Mouse (Mus musculus) right cerebral cortex, postnatal 4 days (tissue): ENCODE data around the gene Zfp280c.
A peak's percentile ranks its signal among the peaks of the same experiment; 100 is the strongest.

Experiments
- DNase-seq: peaks from one replicate; pipeline ENCODE4 v3.0.0-alpha.2; 2022

The Zfp280c gene

GRCm38 (mm10) chrX:48594099-48594760 lies at the start of gene Zfp280c:
TSS of gene Zfp280c (minus strand) at chrX:48594504.
- DNase-seq = peak; percentile 55

- no peak for DNase-seq
Measured at GRCm38 (mm10) chrX:48637032-48637431, 42.7 kb upstream of the Zfp280c start.

DNA sequence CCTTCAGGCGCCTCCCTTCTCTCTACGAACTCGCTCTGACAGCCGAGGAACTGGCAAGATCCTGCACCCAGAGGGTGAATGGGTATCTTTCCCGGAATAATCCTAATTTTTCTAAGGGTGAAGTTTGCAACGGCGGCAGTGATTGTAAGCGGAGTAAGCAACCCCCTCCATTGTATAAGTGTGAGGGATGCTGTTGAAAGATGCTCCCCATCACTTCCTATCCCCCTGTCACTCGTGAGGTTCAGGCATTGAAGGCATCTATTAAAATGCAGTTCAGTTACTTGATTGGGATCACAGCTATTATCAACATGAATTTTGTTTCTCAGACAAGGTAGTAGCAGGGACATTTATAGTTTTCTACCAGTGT lies 29.7 kb upstream of the Zfp280c start:
- no peak for DNase-seq

GRCm38 (mm10) chrX:48623379-48624053 lies 29.2 kb upstream of the Zfp280c start, which contains the start of gene Slc25a14:
TSS of gene Slc25a14 (plus strand) at chrX:48623413.
- DNase-seq = peak; percentile 71

GRCm38 (mm10) chrX:48623049-48623378 lies 28.7 kb upstream of the Zfp280c start:
- DNase-seq = no peak

DNA sequence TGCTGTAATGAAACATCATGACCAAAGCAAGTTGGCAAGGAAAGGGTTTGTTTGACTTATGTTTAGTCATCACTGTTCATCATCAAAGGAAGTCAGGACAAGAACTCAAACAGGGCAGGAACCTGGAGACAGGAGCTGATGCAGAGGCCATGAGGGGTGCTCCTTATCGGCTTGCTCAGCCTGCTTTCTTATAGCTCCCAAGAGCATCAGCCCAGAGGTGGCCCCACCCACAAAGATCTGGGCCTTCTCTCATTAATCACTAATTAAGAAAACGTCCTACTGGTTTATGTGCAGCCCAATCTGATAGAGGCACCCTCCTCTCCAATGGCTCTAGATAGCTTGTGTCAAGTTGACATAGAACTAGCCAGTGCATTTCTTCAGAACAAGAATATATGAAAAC lies 10.6 kb upstream of the Zfp280c start:
- DNase-seq = no peak

GRCm38 (mm10) chrX:48596906-48597305 lies 2.6 kb upstream of the Zfp280c start:
- DNase-seq = no peak

DNA sequence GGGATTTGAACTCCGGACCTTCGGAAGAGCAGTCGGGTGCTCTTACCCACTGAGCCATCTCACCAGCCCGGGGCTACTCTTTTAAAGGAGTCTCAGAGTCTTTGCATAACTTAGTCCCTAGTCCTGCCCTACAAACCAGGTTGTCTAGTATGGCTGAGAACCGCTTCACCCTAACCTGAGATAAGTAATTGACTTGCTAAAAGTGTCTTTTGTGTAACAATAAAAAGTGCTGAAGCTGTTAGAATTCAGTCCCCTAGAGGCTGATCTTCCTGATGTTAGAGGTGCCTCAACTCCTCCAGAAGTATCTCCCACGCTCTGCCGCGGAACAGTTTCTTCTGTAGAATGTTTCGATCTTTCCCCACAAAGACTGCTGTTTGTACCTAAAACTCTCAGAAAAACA lies 1.7 kb upstream of the Zfp280c start:
- DNase-seq = no peak

- DNase-seq = no peak
Measured at GRCm38 (mm10) chrX:48593721-48594098, 594 bp downstream of the Zfp280c start.

GRCm38 (mm10) chrX:48583332-48583731 lies 11.0 kb downstream of the Zfp280c start:
- DNase-seq = no peak

DNA sequence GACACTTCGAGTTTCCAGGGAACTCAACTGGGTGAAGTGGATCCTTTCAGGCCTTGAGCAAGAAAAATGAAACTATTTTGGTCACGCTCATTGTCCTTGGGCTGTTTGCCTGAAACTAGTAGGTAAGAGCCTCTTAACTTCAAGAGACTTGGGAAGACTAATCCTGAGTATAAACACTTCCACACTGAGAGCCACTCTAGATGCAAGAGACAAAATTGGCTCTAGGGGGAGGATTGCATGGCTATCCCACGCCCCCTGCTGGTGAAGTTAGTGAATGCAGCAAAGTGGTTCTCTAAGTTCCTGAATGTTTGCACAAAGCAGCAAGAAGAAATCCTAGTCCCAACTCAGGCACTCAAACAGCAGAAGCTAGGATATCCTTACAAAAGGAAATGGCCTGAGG lies 62.1 kb downstream of the Zfp280c start:
- peak; percentile 82 for DNase-seq

DNA sequence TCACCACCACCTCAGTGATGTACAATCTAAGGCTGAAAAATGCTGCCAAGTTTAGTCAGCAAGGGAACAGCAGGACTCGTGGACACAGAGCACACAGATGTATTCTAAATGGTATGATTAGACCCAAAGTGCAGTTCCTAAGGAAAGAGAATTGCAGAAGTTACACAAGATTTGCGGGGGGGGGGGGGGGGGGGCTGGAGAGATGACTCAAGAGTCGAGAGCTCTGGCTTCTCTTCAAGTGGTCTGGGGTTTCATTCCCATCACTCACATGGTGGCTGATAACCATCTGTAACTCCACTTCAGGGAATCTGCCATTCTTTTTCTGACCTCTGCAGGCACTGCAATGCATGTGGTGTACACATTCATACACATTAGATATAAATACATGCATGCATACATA lies 67.9 kb downstream of the Zfp280c start:
- DNase-seq = no peak

GRCm38 (mm10) chrX:48525866-48526265 lies 68.4 kb downstream of the Zfp280c start:
- no peak for DNase-seq

- no peak for DNase-seq
Measured at GRCm38 (mm10) chrX:48525332-48525731, 69.0 kb downstream of the Zfp280c start.

DNA sequence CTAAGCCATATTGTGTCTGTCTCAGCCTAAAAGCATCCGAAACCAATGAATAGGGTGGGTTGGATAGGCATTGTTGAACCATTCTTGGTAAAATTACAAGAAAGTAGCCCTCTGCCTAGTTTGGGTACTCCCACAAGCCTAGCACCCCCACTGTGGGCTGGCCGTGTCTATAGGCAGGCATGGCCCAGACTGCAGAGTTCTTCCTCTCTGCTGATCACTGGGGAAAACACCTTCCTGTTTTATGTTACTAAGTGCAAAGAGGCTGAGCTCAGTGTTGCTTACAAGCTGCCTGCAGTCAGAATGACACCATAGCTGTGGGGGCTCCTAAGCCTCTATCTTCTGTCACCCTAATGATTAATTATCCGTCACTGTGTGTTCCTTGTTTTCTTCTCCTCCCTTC lies 70.8 kb downstream of the Zfp280c start:
- no peak for DNase-seq

DNA sequence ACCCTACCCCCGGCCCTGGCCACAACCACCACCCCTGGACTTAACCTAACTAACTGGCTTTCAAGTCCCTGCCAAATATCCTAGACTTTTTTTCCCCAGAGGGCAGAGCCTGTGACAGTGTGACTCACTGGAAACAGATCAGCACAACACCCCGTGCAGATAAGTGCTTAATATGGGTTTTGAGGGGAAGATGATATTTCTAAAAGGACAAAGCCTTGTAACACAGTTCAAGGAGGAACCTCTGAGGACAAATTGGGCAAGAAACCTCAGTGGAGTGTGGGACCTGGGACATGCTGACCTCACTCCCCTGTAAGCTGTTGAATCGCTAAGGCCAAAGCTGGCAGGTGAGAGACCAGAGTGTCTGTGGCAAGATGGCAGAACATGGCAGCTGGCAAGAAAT lies 72.7 kb downstream of the Zfp280c start:
- DNase-seq = no peak

- peak; percentile 8 for DNase-seq
Measured at GRCm38 (mm10) chrX:48519549-48520085, 74.7 kb downstream of the Zfp280c start.

- DNase-seq = peak; percentile 55
Measured at GRCm38 (mm10) chrX:48518808-48519548, 75.3 kb downstream of the Zfp280c start, which contains the start of gene Rab33a. TSS of gene Rab33a (plus strand) at chrX:48519285.

DNA sequence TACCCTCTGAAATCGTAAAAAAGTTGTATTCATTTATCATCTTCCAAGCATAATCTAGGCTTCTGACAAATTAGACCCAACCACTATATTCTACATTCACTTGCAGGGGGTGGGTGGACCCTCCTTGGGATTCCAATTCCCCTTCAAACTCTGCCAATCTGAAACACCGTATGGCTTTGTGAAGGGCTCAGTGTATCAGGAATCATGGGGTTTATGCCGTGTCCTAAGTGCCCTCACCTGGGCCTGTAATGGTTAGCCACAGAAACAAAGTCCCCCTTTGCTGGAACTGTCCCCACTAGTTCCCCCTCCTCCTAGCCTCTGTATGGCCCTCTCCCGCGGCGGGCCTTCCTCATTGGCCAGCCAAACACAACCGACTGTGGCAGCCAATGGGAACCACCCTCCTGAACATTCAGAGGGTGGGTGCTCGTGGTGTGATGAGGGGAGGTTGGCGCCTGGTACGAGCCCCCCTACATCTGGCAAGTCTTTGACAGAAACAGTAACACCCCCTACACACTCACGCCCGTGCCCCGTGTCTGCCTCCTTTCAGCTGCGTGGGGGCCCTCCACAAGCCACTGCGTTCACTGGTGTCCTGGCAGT lies 76.0 kb downstream of the Zfp280c start:
- peak; percentile 63 for DNase-seq

GRCm38 (mm10) chrX:48513824-48514223 lies 80.5 kb downstream of the Zfp280c start:
- DNase-seq = no peak

DNA sequence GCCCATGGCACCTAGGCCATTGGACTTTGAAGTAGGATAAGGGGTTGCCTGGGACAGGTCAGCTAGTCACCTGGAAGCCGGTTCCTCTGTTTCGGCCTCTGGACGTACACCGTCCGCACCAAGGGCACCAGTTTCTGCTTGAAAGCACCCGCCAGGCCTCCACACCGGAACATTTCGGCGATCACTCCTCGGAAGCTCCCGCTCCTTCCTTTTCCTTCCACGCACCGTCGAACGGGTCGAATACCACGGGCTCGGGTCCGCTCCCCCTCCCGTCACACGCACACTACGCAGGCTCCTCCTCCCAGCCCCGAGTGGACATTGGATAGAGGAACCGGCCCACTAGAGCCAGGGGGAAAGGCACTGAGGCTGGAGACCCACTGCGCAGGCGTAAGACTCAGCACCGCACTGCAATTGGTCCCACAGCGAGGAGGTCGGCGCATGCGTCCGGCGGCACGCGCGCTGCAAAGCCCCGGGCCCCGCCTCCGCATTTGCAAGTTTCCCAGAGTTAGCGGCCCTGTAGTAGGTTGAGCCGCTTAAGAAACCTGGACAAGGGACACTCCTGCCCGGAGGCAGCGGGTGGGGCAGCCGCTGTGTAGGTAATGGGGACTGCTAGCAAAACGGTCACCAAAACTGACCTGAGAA lies 81.0 kb downstream of the Zfp280c start, which contains the start of gene Aifm1:
TSS of gene Aifm1 (minus strand) at position 398 of the 642 bp plus-strand sequence.
- DNase-seq = peak; percentile 78

DNA sequence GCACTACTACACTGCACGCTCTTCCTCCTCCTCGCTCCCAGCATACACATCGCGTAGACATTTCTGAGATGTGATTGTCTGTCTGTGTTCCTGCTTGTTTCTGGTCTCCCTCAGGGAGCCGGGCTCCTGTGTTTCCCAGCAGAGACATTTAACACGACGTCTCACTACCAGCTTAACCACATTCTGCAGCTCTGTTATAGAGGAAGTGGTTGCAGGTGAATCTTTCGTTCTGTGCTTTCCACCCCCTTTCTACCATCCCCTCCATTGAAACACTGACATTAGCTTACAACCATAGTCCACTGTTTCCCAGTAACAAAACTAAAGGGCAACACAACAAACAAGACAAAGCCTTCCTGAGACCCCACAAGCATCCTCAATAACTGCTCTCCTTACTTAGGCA lies 100.5 kb downstream of the Zfp280c start:
- DNase-seq = no peak
